8 mouse cellular contexts compared by ENCODE assay signal in the genomic region with DNA sequence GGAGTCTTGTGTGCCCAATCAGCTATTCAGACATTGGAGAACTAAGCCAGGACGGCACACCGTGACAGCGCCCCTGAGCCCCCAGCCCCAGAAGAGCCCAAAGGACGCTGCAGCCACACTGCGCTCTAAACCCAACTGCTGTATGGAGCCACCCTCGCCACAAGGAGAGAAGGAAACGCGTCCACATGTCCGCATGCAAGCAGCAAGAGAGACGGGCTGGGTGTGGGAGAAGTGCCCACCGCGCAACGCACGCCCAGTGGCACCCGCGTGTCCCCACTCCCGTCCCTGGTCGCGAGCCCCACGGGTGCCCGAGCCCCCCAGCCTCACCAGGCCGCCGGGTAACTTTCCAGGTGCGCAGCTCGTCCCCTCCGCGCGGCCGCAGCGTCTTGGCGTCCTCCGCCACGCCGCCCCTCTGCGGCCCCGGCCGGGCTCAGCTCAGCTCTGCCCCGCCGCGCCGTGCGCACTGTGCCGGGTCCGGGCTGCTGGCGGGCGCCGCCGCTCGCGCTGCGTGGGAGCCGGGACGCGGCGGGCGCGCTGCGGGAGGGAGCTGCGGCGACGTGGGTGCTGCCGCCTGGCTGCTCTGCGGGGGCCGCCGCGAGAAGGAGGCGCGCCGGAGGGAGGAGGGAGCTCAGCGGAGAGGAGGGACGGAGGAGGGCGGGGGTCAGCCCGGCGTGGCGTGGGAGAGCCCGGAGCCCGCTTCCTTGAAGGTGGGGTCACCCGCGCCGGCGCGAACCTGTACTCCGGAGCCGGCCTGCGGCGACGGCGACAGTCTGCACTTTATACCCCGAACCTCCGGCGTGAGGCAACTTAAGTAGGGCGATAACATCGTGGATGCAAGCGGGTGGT. TPM values are rescaled to one million over a fixed set of nuclear protein-coding genes. Genes with fewer than 3 reads are reported as not detected.
DNase-seq lines count a peak whose midpoint lies in the region; ATAC-seq lines count a peak whose summit lies in the region.

A gene (minus strand): TSS at position 756 of the 846 bp plus-strand sequence.

- H3K9me3 ChIP-seq in heart, embryonic 15.5 days (replicated peaks) = no peaks in the 10 kb centered on the region

- peak within 1 kb of the TSS; percentile 99 for H3K4me2 ChIP-seq in heart, embryonic 15.5 days

- ATAC-seq in heart, embryonic 15.5 days (replicated peaks; ENCODE audit: insufficient number of reproducible peaks, insufficient read depth, low FRiP score, low read depth) = peak; percentile 56; the same call in 1 of the 2 replicates

- peak; percentile 3 for DNase-seq in kidney, adult 9 months
- DNase-seq in kidney, adult 11 months = no peak
- DNase-seq in embryo, embryonic 11 days = peak; percentile 69
- peak; percentile 46 to 52 for DNase-seq in layer of hippocampus, postnatal 10 days (ENCODE audit: low spot score in 2 of 2)
- peak; percentile 25 for DNase-seq in lung, postnatal 10 days
- peak; percentile 79 for DNase-seq in right cerebral cortex, postnatal 25 days
- no peak for DNase-seq in thymus, postnatal 0 days (ENCODE audit: low spot score)

- peaks cover 54% of the 10 kb centered on the region for H3K27me3 ChIP-seq in heart, embryonic 15.5 days

- WGBS in heart, embryonic 15.5 days = under 1% methylated on average over 93 of the region's 94 CpGs

- peaks cover 8% of the 10 kb centered on the region for H3K4me1 ChIP-seq in heart, embryonic 15.5 days (replicated peaks)

- H3K4me3 ChIP-seq in heart, embryonic 15.5 days = peak within 1 kb of the TSS; percentile 64

- H3K27ac ChIP-seq in heart, embryonic 15.5 days = no peak within 1 kb of the TSS

- no peaks in the 10 kb centered on the region for H3K36me3 ChIP-seq in heart, embryonic 15.5 days

- peak within 1 kb of the TSS; percentile 58 for H3K9ac ChIP-seq in heart, embryonic 15.5 days

RNA-seq across cellular contexts. Expression of the gene that starts here (rescaled TPM):
- polyA plus RNA-seq in heart, embryonic 15.5 days (2015; fragmentation: Nextera tagmentation; extraction: Ambion mirVana) = 0.21 and 1.3 TPM in 2 replicates
- total RNA-seq in layer of hippocampus, postnatal 10 days (2021) = 1 to 10 TPM; 2.3 to 2.4 TPM
- 0.13 and 0.57 TPM in 2 replicates for polyA plus RNA-seq in thymus, postnatal 0 days (2015; fragmentation: Nextera tagmentation; extraction: Ambion mirVana)

Comparison
In these comparisons a context has a peak if more than half of its experiments do, and no peak if none do; other contexts are left out.
1. DNase-seq: peak in kidney, adult 9 months (single experiment), embryo, embryonic 11 days (single experiment), layer of hippocampus, postnatal 10 days (2 of 2), lung, postnatal 10 days (single experiment) and right cerebral cortex, postnatal 25 days (single experiment); none in kidney, adult 11 months (single experiment) and thymus, postnatal 0 days (single experiment).